Mouse (Mus musculus) kidney, adult 10 weeks (tissue): ENCODE data around the gene Gm21800. TPM values are rescaled to one million over a fixed set of nuclear protein-coding genes. Genes with fewer than 3 reads are reported as not detected.

ENCODE experiments used
- polyA plus RNA-seq: library from polyadenylated mRNA; stranded (reverse); fragments of 350-450 nt; fragmentation: Illumina TruSeq; extraction: RNeasy Lipid Tissue Mini Kit (QIAGEN cat#74804); gene quantifications from one replicate; pipeline ENCODE4 v1.2.3, GENCODE M21; 2014; ENCODE audit warnings: low read depth, low replicate concordance

Gm21800 gene
- not detected for polyA plus RNA-seq

DNA sequence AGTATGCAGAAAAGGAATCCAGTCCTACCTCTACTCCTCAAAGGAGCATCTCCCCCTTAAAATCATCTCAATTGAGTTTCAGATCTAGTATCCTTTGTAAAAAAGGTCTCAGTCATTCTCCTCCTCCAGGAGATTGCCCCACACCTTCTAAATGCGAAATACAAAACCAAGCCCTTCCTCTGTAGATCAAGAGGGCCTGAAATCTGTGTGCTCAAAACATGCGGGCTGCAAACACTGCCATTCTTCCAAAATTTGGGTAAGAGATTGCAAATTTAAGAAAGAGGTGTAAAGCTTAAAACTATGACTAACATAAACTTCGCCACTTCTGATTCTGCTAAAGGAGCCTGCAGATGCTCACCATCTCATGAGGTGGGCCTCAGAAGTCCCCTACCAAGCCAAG, at the start of gene Gm21800:
Gene Gm21800 (plus strand): TSS at position 301 of the 400 bp plus-strand sequence.

